Mouse (Mus musculus) left cerebral cortex, postnatal 10 days (tissue): Measurements from ENCODE around the gene Znrf2. TPM values are rescaled to one million over a fixed set of nuclear protein-coding genes. Genes with fewer than 3 reads are reported as not detected.
"Not testable (repeated sequence)": the region's sequence is repeated elsewhere in the genome, so short reads cannot be mapped to it uniquely, and the experiment has no call there.

Experiments used
- DNase-seq, 2 experiments: peaks; one replicate each; pipeline ENCODE4 v3.0.0; 2021 to 2022; ENCODE audit warnings: low spot score in 2 of 2, mixed read lengths in 1 of 2; ENCODE audit errors: extremely low spot score in 1 of 2
- intact Hi-C: fragments of 180-260 bp; cut with DNase I; formaldehyde crosslinking; loops from one replicate; pipeline ENCODE4 v1.15.1; 2025
- total RNA-seq, 2 experiments: library from RNA; stranded (reverse); gene quantifications; 2 replicates each; pipeline ENCODE4 v1.2.3; 2021

The Znrf2 gene
- total RNA-seq, 2 experiments from 2014 or later: 31.7 to 35.2 TPM

DNA sequence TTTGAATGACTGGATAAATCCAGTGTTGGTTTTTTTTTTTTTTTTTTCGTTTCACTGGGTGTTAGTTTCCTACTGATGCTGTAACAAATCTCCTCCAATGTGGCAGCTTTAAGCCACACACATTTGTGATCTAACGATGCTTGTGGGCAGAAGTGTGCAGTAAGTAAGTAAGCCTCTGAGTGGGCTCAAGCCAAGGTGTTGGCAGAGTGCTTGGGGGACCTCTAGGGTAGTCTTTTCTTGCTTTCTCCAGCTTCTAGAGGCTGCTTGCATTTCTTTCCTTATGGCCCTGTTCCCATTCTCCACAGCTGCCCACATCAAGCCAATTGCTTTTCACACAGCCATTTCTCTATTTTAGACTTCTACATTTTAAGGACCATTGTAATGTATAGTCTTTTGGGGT, 16.7 kb downstream of the Znrf2 start:
- DNase-seq: no peak
- intact Hi-C loops: no loop called here

DNA sequence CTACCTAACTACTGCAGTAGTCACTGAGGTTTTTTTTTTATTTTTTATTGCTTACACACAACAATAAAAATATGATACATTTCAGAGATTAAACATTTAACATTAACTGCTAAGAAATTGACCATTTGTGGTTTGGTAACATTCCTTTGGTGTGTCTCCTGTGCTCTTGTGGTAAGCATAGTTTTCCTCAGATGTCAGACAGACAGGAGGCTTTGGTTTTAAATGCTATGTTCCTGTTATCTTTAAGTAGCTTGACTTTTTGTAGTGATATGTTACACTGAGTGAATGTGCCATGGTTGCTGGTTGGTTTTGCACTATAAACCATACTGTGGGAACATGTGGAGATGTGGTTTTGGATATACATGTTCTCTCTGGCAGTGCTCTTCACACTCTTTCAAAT, 19.9 kb downstream of the Znrf2 start:
- intact Hi-C loops: no loop called here
- DNase-seq: no peak

DNA sequence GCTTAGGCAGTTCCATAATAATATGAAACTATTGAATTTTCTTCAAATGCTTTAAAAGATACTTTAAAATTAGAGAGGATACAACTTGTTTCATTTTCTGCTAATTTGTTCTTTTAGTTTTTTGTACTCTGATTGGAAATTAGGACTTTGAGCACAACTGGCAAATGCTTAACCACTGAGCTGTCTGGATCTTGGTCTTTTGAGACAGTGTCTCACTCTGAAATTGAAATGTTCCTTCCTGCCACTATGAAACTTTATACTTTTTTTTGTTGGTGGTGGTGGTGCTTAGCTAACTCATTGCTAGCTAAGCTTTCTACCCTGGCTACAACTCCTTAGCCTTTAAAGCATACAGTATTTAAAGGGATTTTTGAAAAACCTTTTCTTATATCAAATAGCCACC, 24.7 kb downstream of the Znrf2 start:
- intact Hi-C loops: no loop called here
- DNase-seq: no peak

DNA sequence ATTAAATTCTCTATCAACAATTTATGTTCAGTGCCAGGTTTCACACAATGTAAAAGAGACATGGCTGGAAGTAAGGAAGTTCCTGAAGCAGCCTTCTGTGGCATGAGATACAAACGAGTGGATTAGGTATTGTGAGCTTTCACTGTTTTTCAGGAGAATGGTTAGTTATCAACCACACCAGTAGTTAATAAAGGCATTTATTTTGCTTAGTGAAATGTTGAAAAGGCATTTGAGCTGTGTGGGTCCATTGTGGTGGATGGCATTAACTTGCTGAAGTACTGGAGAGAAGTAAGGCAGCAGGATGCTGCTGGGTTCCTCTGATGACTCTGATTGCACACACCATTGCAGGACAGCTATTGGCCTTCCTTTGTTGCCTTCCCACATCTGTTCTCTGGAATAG, 25.3 kb downstream of the Znrf2 start:
- no peak for DNase-seq
- intact Hi-C loops: no loop called here

DNA sequence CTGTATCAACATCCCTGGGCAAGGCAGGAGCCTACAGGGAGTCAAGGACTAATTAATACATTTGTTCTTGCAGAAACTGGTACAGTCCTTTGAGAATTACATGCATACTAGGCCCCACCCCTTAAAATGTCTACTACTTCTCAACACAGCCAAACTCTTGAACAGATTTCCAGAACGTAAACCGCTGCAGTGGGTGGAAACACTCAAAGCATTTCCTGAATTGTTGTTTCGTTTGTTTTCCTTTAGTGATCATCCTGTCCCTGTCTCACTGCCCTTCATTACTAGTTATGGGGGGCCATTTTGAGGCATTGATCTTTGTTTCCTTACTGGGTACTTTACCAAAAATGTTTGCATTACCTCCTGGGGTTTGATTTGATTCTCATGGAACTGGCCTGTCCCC, 31.8 kb downstream of the Znrf2 start:
- DNase-seq: no peak
- intact Hi-C loops: no loop called here

DNA sequence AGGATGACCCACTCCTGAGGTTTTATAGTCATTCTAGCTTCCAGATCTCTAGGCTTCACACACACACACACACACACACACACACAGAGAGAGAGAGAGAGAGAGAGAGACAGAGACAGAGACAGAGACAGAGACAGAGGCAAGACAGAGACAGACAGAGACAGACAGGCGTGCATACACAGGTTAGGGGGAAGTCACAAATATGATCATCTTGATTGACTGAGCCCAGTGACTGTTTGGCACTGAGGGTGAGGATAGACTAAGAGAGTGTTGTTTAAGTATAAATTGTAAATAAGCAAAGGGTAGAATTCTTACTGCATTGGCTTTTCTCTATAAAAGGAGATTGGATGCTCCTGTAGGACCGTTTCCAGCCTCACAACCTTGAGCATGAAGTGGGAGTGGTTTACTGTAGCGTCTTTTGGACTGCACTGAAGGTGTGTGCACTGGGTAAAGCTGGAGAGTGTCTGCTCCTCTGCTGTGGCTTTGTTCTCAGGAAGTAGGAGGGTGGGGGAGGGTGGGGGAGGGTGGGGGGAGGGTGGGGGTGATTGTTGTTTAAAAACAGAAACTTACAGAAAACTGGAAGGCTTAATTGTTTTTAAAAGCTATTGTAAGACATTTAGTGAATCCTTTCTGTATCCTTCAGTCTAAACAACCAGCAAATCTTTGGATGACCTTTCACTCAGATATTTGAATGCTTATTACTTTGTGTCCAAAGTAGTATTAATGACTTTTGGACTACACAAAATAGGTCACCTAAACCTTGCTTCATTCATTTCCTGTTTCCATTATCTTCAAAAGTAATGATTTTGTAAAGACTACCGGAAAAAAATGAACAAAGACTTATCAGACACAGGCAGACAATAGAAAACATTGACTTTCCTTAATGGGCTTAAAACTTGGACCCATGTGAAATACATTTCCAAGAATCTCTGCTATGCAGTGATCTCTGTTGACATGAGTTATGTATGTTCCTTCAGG, 32.8 kb downstream of the Znrf2 start:
- intact Hi-C loops: no loop called here

DNA sequence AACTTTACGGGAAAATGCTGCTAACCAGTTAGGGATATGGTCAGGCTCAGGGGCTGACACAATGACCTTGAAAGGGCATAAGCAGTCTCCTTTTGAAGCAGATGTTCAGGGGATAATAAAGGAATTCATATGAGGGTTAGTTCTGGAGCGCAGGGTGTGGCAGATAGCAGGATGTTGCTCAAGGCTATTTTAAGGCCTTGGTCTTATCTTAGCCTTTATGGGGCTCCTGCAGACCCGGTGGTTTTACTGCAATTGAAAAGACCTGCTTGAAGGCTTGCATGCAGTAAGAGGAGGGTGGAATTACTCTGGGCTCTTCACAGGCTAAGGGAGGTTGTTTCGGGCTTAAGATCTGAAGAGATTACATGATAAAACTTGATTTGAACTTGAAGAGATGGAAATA, 35.1 kb downstream of the Znrf2 start:
- intact Hi-C loops: no loop called here
- DNase-seq: no peak

More for the DNA sequence above, 32.8 kb downstream of the Znrf2 start:
- no peak for DNase-seq

DNA sequence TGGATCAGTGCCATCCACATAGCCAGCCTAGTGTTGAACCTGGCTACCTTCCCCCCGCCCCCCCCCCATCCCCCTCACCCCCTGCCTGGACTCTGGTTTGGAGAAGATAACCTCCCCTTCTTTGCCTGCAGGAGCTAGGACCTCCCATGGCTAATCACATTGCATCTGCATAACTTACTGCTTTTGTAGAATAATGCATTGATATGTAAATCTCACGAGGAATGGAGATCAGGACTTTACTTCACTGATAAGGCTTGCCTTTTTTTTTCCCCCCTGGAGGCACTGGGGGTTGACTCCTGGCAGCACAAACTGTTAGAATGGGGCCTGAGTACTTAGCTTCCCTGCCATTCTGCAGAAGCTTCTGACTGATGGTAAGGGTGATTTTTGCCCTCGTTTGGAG, 36.0 kb downstream of the Znrf2 start:
- intact Hi-C loops: no loop called here
- no peak for DNase-seq

DNA sequence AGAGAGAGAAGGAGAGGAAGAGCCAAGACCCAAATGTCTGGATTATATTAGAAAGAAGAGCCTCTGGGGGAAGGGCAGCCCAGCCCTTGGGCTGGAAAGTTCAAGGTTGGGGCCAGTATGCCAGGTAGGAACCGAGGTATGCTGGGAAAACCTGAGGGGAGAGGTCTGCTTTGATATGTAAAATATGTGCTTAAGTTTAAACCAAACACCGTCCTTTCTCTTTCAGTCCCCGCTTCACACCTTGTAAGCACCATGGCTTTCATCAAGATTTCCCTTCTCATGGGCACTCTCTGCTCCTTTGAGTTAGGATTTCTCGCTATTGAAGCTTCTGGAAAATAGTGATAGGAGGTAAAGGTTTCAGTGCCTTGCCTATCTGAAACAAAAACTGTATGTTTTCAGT, 38.1 kb downstream of the Znrf2 start:
- no peak for DNase-seq
- intact Hi-C loops: no loop called here

DNA sequence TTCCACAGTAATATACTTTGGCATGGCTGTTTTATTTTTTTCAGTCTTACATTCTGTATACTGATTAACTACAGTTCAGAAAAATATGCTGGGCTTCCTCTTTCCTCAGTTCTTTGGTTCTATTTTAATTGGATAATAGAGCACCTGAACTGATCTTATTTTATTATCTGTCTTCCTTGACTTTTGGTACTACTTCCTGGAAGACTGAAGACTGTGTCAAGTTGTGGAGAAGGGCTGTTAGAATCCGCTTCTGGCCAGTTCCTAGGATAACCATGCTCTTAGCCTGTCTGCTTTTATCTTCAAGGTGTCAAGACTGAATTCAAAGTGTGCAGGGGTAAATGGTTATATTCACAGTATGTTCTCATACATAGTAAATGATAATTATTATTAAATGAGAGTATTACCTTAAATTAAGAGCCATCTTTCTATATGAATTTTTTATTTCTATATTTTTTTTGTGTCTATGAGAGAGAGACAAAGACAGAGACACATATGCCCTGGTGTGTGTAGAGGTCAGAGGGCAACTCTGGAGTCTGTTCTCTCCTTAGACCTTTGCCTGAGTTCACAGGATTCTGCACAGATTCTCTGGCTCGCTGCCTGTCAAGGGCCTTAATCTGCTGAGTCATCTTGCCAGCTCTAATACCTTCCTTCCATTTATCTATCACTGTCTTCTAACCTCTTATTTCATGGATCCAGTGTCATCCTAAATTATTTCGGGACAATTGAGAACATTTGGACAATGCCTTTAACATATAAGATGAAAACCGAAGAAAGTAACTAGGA, 39.3 kb downstream of the Znrf2 start:
- no peak for DNase-seq
- intact Hi-C loops: no loop called here

DNA sequence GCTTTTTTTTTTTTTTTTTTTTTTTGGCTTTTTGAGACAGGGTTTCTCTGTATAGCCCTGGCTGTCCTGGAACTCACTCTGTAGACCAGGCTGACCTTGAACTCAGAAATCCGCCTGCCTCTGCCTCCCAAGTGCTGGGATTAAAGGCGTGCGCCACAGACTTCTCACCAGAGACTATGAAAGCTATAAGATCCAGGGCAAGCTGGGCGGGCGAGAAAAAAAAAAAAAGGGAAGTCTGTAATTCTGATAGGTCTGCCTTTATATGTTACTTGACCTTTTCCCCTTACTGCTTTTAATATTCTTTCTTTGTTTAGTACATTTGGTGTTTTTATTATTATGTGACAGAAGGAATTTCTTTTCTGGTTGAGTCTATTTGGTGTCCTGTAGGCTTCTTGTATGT, 42.4 kb downstream of the Znrf2 start:
- DNase-seq, intact Hi-C loops: not testable (repeated sequence)

DNA sequence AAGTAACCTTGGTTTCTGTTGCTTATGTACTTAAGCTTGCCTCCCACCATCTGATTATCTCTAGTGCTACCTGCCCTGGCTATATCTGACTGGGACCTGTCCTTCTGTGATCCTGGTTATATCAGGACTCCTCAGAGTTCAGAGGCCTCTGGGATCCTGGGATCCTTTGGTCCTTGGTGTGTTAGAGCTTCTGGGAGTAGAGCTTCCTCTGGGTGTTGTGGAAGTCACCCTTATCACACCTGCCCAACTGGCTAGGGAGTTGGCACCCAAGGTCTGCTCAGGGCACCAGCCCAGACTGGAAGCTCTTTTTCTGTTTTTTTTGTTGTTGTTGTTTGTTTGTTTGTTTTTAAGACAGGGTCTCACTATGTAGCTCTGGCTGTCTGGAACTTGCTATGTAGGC, 43.5 kb downstream of the Znrf2 start:
- intact Hi-C loops: no loop called here
- no peak for DNase-seq

DNA sequence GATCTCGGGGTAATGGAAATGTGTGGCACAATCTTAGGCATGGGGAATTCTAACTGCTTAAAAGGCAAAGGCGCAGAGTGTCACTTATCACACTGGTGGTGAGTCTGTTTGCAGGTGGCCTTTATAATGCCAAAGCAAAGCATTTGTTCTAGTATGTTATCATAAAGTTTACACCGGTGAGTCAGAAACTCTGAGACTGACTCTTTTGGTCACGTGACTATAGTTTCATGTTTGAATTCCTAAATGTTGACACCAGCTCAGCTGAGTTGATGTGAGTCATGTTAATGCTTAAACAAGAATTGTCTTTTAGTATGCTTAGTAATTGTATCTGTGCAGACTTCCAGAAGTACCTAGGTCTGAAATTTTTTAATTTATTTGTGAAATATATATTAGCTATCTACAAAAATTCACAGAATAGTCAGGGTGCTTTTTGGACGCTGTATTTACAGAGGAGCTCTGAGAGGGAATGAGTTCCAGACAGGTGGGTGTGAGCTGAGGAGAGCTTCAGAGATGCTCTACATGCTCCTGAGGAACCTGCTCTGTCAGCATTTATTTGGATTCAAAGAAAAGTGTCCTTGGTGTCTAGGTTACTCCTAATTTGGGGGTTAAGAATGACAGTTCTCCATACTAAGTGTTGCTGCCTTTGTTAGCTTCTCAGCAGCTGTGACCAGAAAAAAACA, 50.2 kb downstream of the Znrf2 start:
- intact Hi-C loops: no loop called here
- DNase-seq: no peak

DNA sequence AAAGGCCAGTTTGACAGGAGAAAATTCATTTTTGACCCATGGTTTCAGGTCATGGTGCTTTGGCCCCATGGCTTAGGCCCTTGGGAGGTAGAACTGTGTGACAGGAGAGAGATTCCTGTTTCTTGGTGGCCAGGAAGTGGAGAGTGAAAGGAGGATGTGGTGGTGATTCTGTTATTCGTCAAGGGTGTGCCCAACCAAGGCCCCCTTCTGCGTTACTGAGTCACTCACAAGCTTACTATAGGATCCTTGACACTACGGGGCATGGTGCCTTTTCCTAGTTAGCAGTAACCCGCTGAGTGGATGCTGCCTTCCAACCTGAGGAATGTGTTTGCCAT, 50.7 kb downstream of the Znrf2 start:
- no peak for DNase-seq
- intact Hi-C loops: no loop called here

DNA sequence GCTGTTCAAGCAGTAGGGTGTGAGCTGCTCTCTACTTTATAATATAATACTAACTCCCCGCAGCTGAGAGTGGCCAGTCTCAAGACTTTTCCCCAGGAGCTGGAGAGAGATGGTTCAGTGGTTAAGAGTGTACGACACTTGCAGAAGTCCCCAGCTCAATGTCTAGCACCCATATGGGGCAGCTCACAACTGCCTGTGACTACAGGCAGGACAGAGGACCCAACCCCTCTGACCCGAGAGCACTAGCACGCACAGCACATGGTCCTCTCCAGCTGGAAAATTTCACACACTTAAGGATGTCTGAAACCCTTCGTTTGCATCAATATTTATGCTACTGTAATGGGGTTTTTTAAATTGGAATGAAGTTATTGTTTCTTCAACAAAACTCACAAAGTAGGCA, 56.3 kb downstream of the Znrf2 start:
- DNase-seq: no peak
- intact Hi-C loops: no loop called here

DNA sequence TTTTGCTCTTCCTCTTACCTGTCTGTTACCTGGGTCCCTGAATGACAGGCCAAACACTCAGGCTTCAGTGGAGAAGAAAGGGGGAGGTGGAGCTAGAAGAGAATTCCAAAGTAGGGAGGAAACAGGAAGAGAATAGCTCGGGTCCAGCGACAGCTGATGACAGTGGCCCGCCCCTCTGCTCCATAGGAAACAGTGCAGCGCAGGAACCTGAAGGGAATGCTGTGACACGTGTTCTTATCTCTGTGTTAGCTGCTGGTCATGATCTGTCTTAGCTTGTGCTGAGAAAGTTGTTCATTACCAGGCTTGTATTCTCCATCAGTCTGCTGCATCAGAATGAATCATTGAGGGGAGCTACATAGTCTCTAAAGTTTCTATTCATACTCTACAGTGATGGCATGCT, 60.1 kb downstream of the Znrf2 start:
- no peak for DNase-seq
- intact Hi-C loops: no loop called here

DNA sequence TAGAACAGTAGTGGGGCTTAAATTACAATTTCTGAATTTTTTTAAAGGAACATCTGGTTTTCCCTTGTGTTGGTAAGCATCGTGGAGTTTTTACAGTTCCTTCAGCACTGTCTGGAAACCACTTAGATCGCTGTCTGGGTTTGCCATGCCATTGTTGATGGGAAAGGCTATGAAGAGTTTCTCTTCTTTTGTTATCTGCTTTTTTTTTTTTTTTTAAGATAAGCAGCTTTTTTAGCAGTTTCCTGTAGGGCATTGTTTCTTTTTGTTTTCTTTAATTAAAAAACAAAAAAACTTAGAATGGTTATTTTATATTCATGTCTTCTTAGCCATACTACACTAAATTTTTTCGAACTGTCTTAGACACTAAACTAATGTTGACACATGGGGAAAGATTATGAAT, 60.9 kb downstream of the Znrf2 start:
- intact Hi-C loops: no loop called here
- DNase-seq: no peak

DNA sequence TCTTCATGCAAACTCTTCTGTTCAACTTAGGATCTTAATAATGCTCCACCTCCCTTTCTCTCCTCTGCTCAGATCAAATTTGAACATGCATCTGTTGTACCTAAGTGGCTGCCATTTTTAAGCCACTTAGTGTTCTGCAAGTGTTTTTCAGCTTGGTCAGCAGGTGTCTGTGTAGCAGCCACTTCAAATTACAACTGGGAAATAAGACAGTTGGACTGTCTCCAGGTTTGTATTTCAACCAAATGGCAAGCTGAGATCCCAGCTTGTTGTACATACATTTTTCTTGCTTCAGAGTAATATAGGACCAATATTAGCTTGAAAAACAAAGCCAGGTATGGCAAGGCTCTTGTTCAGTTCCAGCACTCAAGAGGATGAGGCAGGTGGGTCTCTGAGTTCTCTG, 61.8 kb downstream of the Znrf2 start:
- intact Hi-C loops: no loop called here
- DNase-seq: no peak

DNA sequence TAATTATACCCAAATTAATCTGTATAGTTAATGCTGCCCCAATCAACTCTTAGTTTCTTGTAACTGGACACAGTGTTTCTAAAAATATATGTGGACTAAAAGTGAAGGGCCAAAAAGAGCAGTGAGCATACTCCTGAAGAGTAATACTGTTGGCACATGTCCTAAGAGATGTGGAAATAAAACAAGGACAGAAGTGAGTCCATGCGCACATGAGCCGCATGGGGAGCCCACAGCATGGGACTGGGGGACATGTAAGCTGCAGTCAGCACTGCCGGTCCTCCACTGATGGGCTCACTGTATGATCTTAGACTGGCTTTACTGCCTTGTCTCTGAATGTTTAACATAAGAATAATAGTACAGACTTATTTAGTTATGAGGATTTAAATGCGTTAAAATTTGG, 63.4 kb downstream of the Znrf2 start:
- no peak for DNase-seq
- intact Hi-C loops: no loop called here

DNA sequence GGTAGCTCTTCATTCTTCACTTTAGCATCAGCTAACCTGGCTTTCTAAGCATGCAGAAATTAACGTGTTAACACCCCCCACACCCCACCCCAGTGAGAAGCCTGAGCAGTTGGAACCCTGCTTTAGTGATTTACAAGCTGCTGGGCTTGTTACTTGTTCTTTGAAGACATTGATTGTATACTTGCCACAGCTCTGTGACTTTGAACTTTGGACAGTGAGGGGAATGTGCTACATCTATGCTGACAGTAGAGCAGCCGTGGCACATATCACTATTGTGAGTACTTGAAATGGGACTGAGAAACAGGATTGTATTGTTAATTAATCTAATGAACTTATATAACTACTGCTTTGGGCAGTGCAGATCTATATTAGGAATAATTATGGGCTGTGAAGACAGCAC, 66.7 kb downstream of the Znrf2 start:
- intact Hi-C loops: no loop called here
- no peak for DNase-seq
